Mouse (Mus musculus): ENCODE measurements around the gene Rfng.
"Not testable (repeated sequence)": the region's sequence is repeated elsewhere in the genome, so short reads cannot be mapped to it uniquely, and the experiment has no call there.

Gene Rfng

DNA sequence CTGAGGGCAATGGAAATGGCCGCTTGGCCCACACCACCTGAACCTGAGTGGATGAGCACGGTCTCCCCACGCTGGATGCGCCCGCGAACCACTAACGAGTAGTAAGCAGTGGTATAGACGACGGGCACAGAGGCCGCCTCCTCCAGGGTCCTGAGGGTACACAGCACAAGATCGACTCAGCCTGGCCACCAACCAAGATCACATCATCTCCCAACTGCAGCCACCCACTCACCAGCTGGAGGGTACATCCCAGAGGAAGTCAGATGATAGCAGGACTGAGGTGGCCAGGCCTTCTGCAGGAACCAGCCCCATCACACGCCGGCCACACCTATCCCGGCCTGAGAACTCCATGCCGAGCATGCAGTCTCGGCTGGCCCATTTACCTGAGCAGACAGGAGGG is 28.1 kb upstream of the Rfng start:
- DNase-seq (ENCODE audit: low read depth) = no peak

DNA sequence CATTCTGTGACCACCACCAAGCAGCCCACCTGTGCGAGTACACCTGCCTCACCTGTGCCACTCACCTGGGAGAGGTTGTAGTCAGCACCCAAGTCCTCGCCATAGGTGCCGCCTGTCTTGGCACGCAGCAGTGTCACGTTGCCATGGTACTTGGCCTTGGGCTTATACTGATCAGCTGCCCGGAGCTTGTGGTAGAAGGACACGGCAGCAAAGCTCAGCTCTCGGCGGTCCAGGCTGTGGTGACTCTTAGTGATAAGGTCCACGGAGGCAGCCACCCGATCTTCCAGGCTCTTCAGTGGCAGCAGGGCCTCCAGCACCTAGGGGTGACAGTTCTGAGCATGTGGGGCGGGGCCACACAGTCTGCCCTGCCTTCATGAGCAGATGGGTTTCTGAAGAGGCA is 24.0 kb upstream of the Rfng start:
- no peak for DNase-seq (ENCODE audit: low read depth)

DNA sequence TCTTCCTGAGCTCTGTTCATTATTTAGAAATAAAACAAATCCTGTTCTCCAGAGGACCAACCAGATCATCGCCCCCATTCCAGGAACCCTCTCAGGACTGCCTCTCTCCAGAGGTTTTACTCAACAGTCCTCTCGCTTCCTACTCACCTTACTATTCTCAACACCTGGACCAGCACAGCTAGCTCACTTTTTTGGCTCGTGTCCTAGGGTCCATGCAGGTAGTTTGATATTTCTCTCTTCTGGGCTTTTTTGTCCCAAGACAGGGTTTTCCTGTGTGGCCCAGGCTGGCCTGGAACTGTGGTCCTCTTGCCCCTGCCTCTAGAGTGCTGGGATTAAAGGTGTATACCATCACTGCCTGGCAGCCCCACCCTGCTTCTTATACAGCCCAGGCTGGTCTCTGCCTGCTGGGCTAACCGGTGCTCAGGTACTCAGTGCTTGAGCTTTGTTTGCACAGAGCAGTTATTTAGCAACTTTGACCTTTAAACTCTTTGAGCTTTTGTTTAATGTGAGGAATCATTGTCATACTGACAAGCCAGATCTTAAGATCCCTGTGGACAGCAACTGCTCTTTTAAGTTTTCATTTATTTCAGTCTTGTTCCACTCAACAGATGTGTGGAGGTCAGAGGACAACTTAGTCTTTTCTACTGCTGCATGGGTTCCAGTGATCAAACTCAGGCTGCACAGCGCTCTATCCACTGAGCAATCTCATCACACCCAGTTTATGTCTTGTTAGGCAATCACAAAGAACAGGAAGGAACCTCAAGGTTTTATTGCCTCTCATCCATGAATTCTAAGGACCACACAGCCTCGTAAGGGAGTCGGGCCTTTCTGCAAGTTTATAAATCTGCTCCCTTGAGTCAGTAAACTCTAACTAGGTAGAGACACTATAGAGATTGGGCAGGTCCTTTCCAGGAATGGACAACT is 21.6 kb upstream of the Rfng start:
- DNase-seq (ENCODE audit: low read depth) = no peak

DNA sequence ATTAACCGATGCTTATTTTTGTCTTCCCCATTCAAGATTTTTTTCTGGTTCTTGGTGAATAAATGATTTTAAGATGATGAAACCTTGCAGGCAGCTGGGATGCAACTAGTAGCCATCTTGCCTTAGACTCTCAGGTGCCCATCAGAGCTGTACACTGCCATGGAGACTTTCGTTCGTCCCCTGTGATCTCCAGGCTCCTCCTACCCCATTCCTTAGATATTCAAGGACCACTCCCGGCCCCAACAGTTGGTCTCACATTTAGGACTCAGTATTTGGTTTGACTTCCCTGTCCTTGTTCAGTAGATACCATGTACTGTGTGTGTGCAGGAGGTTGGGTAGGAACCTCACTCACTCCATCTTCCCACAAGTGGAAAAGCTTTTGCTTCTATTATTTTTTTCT is 20.8 kb upstream of the Rfng start:
- no peak for DNase-seq (ENCODE audit: low read depth)

DNA sequence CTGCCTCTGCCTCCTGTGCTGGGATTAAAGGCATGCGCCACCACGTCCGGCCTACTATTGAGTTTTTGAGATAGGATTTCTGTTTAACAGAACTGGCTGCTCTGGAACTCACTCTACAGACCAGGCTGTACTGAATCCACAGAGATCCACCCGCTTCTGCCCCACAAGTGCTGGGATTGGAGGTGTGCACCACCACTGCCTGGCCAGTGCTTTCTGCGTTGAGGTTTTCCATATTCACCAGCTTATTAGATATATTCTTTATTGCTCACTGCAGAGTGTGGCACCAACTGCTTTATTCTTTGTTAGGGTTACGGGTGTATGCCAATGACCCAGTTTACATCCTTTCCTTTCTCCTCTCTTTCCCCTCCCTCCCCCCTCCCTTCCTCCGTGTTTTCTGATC is 20.3 kb upstream of the Rfng start:
- no peak for DNase-seq (ENCODE audit: low read depth)

DNA sequence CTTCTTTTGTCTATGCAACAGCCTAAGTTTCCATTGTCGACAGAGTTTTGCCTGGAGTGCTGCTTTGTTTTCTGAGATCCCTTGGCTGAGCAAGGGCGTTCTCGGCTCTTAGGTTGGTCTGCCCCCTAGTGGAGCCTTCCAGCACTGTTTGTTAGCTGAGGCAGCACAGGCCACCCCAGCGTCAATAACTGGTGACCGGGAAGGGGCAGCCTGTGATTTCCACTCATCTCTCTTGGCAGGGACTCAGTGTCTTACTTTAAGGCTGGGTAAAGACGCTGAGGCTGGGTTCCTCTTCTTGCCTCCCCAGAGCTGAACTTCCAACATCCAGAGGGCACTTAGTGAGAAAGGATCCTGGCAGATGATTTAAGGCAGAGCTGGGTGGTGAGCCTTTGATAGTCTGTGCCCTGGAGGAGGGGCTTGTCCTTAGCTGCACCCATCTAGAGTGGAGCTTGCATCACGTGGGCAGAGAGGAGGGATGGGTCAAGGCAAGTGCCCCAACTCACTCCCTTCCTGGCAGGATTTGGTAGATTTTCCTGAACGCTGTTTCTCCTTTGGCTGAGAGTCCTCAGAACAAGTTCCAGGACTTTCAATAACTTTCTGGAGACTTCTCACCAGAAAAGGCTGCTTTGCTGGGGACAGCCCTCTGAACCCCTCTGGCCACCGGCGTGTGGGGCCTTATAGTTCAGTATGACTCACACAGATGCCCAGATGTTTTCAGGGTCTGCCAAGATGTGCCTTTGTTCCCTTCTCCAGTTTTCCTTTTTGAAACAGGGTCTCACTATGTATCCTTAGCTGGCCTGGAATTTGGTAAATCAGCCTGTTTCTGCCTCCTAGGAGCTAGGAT is 16.3 kb upstream of the Rfng start:
- peak; percentile 90 for DNase-seq (ENCODE audit: low read depth)

DNA sequence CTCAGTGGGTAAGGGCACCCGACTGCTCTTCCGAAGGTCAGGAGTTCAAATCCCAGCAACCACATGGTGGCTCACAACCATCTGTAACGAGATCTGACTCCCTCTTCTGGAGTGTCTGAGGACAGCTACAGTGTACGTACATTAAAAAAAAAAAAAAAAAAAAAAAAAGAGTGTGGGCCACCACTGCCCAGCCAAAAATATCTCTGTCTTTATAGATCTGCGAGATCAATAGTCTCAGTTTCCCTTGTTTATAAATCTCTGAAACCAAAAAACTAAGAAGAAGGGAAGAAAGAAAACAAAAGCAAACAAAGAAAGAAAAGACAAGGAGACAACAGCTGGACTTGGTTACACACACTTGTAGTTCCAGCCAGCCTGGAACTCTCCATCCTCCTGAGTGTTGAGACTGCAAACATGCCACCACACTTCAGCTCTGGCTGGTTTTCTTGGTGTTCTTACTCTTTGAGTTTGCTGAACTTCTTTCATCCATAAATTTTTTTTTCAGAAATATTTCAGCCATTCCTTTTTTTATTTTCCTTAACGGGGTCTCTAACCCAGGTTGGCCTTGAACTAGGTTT is 15.4 kb upstream of the Rfng start:
- DNase-seq (ENCODE audit: low read depth) = no peak

DNA sequence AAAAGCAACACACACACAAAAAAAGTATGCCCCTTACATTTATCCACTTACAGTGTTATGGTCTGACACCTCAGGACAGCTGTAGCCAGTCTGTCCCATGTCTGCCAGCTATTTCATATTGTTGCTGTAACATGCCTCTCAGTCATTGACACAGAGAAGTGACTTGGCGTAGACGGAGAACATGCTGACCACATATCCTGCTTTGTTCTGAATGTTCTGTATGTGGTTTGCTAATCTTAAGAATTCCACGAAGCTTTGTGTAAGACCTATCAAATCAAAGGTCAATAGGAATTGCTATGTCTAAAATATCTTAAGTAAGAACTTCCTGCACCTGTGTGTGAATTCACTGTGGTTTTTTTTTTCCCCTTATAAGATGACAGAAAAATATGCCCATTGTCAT is 14.2 kb upstream of the Rfng start:
- no peak for DNase-seq (ENCODE audit: low read depth)

DNA sequence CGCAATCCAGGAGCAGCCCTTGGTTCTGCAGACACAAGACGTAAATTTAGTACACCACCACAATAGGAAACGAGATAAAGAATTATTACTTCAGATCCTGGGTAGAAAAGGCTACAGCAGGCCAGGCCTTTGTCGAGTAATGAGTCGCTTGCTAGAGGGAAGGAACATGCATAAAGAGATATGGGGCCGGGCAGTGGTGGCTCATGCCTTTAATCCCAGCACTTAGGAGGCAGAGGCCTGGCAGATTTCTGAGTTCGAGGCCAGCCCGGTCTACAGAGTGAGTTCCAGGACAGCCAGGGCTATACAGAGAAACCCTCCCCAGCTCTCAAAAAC is 12.6 kb upstream of the Rfng start:
- no peak for DNase-seq (ENCODE audit: low read depth)

DNA sequence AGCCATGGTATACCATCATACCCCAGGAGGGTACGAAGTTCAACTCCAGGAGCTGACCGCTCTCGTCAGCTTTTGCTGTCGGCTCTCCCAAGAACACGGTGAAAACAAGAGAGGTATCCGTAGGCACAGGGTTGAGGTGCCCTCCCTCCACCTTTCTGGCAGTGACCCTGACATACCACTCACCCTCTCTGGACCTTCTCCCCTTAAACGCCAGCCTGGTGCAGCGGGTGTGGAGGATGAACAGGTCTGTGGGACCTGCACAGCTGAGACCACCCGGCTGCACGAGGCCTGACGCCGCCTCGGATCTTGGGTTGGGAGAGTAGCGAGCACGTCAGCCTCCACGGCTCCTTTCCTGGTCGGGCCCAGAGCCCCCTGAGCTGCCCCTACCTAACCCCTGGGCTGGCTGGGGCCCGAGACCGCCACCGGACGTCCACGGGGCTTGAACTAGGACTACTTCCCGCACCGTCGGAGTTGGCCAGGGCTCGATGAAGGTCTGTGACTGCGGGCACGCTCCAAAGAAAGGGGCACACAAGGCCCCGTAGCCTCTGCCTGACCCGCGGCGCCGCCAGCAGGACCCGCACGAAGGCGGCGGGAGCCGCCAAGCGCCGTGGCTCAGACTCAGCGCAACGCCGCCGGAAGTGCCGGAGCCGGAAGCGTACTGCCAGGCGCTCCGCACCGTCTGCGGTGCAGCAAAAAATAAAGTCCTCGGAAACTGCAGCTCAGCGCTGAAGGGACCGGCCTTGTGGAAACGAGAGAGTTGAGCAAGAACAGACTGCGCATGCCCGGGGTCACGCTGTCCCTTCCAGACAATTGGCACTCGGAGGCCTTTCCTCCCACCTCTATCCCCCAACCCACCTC is 12.0 kb upstream of the Rfng start, which contains the start of gene Dus1l:
Dus1l (minus strand) TSS at position 648 of the 858 bp plus-strand sequence.
- DNase-seq (ENCODE audit: low read depth) = peak; percentile 98

DNA sequence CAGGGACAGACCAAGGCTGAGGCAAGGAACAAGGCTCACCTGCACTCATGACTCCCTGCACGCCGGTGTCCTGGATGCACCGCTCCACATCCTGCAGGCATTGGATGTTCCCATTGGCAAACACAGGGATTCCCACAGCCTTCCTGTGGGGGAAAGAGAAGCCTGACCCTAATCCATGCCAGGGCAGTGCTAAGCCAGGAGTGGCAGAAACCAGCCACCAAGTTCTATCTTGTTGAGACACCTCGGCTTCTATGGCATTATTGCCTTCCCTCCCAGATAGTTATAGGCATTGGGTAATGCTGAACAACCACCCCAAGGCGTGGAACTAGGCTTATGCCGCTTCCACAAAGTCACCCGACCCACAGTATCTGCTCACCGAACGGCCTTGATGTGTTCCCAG is 8.6 kb upstream of the Rfng start:
- DNase-seq (ENCODE audit: low read depth) = no peak

DNA sequence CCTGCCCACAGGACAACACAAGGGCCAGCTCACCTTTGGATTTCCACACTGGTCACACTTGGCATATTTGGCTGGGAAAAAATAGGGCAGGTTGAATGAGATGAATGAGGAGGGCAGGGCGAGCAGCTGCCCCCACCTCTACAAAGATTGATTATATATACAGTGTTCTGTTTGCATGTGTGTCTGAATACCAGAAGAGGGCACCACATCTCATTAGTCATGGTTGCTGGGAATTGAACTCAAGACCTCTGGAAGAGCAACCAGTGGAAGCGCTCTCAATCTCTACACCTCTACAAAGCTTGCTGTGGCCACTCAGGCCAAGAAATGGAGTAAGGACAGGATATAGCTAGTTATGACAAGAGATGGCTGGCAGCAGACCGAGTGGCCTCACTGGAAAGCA is 5.8 kb upstream of the Rfng start:
- DNase-seq (ENCODE audit: low read depth) = no peak

DNA sequence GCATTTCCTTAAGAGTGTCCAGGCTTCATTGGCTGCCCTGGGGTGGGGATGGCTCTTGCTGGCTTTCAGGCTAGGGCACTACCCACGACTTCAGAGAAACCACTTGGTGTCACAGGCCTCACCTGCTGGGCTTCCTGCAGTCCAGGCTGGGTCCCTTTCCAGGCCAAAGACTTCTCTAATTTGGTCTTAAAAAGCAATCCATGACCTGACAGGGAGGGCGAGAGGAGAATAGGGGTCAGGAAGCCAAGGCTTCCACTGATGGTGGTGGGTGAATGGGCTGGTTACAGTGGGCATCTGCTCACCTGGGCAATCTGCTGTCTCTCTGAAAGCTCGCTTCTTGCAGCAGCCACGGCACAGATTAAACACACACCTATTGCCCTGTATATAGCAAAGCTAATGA is 5.3 kb upstream of the Rfng start:
- DNase-seq (ENCODE audit: low read depth) = no peak

DNA sequence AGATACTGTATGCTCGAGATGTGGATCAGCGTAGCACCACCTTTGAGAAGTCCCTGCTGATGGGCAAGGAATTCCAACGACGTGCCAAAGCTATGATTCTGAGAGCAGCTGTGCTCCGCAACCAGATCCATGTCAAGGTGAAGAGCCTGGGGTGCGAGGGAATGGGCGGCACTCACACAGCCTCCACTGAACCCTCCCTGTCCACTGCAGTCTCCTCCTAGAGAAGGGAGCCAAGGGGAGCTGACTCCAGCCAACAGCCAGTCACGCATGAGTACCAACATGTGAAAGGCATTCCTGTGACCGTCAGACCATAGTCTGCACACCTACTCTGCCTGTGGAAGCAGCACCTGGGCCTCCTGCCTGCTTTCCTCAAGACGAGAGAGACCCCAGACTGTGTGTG is 4.5 kb upstream of the Rfng start:
- not testable (repeated sequence) for DNase-seq (ENCODE audit: low read depth)

DNA sequence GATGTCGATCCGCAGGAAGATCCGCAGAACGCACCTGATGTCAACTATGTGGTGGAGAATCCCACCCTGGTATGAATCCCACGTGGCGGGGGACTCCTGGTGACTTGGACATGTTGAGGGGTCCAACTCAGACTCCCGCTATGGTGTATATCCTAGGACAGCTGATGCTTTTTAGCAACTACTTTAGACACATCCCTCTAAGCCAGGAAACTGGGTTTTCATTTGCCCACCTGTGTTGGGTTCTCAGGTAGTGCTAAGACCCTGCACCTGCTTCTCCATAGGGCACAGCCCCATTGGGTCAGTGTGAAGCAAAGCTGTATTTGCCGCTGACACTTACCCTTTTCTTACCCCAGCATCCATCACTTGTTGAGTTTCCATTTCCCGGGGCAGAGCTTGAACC is 1.1 kb upstream of the Rfng start:
- DNase-seq (ENCODE audit: low read depth) = no peak

DNA sequence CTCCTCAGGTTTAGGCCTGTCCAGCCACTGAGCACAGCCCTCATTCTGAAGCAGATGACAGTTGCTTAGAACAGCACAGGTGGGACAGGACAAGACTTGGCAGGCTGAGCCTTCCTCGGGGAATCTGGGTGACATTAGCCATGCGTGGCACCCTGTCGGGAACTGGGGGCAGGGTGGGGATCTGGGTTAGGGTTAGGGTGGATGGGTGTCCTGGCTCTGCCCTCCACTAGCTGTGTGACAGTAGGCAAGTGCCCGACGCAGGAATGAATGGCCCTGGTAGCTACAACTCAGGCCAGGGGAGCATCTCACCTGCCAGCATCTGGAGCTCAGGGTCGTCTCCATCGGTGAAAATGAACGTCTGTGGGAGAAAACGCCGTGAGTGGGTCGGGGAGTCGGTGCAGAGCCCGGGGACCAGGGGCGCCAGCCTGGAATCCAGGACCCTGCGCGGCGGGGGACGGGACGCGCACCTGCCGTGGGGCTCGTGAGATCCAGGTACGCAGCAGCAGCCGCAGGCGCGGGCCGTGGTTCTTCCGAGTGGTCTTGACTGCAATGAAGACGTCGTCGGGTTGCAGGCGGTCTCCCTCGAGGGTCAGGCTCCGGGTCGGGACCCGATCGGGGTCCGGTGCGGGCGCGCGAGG is 462 bp downstream of the Rfng start:
- DNase-seq (ENCODE audit: low read depth) = peak; percentile 34

DNA sequence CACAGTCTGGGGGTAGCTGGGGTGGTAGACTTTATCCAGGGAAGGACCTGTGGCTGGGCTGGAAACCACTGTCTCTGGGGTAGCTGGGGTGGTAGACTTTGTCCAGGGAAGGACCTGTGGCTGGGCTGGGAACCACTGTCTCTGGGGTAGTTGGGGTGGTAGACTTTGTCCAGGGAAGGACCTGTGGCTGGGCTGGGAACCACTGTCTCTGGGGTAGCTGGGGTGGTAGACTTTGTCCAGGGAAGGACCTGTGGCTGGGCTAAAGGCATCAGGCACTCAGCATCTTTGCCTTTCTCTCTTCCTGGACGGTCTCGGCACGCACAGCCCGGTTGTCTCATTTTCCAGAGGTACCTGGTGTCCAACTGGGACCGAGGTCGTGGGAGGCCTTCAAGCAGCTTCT is 2.6 kb downstream of the Rfng start:
- DNase-seq (ENCODE audit: low read depth) = not testable (repeated sequence)

DNA sequence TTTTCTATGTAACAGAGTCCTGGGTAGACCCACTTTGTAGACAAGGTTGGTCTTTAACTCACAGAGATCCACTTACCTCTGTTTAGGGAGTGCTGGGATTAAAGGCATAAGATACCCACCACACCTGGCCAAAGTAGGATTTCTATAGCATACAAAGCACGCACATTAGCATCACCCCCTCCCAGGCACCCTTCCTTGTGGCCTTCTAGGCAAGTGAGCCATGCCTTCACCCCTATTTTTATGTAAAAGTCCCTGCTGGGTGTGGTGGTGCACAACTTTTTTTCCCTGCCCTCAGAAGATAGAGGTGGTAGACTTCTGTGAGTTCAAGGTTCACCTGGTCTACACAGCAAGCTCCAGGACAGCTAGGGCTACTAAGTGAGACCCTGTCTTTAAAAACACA is 4.1 kb downstream of the Rfng start:
- no peak for DNase-seq (ENCODE audit: low read depth)

DNA sequence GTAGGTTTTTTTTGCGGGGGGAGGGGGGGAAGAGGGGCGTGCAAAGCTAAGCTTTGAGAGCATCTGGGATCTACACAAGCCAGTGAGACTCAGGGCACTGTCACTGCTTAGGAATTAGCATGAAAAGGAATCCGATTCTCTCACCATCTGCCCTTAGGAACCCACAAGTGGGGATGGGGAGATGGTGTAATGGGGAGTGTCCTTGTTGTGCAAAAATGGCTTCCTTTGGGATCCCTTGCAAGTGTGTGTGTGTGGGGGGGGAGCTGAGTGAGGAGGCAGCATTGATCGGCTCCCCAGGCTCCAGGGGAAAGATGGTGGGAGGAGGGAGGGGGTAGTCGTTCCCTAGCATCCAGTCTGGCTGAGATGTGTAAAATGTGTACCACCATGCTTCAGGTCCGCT is 6.9 kb downstream of the Rfng start:
- no peak for DNase-seq (ENCODE audit: low read depth)

DNA sequence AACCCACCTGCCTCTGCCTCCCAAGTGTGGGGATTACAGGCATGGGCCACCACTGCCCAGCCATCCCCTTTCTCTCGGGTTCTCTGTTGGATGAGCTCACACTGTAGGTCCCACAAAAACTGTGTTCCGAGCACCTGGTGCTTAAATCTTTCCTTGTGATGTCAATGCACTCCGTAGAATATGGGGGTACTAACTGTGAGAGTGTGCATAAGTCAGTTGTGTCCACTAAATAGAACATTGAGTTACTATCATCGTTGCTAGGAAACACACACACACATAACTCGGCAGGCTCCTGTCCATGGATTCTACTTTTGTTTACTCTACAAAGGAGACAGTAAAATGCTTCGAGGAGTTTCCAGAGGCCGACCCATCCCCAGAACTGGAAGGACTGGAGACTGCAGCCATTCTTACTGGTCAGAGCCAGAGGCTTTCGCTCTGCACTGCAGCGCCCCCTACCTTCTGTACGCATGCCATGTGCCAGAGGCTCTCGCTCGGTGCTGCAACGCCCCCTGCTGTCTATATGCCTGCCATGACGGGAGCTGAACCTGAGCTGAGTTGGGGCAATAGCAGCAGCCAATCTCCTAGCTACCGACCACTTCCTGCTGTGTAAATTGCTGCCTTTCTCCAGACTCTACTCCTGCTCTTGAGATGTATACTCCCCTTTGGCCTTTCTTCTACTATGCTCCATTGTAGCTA is 8.1 kb downstream of the Rfng start:
- DNase-seq (ENCODE audit: low read depth) = peak; percentile 96

Measured in naive thymus-derived CD4-positive, alpha-beta T cell, adult 2 months (primary cell).